Mouse (Mus musculus) CH12.LX (cell line): ENCODE measurements around the gene Fam214a. TPM values are rescaled to one million over a fixed set of nuclear protein-coding genes. Genes with fewer than 3 reads are reported as not detected.

Experiments
- DNase-seq: peaks from one replicate; pipeline ENCODE4 v3.0.0-alpha.2; 2013; ENCODE audit errors: extremely low read depth
- H3K27ac ChIP-seq: 2 replicates; pipeline ENCODE4 v1.5.1; 2012; ENCODE audit warnings: low read depth, mild to moderate bottlenecking, control low read depth, moderate library complexity; ENCODE audit not compliant: insufficient read depth
- H3K27me3 ChIP-seq: replicated peaks from 2 replicates; pipeline ENCODE3; 2012; ENCODE audit warnings: inconsistent platforms
- H3K36me3 ChIP-seq, 2 experiments: replicated peaks in 1 of 2; 2 replicates each; pipeline versions ENCODE3 to v1.6.1; 2012; ENCODE audit warnings: inconsistent platforms in 1 of 2, low read length in 1 of 2, mild to moderate bottlenecking in 1 of 2, mixed read lengths in 1 of 2, moderate library complexity in 1 of 2; ENCODE audit not compliant: control insufficient read depth in 1 of 2, insufficient read depth in 1 of 2
- H3K4me1 ChIP-seq, 2 experiments: 2 replicates each; pipeline ENCODE4 v1.6.1; 2012; ENCODE audit warnings: inconsistent platforms in 1 of 2, moderate library complexity in 1 of 2; ENCODE audit not compliant: insufficient read depth in 2 of 2, control insufficient read depth in 1 of 2
- H3K4me2 ChIP-seq: 2 replicates; pipeline ENCODE4 v1.6.1; 2012; ENCODE audit warnings: low read depth, mild to moderate bottlenecking, control low read depth; ENCODE audit not compliant: poor library complexity, insufficient read depth, severe bottlenecking
- H3K4me3 ChIP-seq, 3 experiments: fragments of 150-350 bp in 1 of 3; sonication (generic) in 1 of 3; replicated peaks in 1 of 3; 2 replicates each; pipeline versions ENCODE3 to v1.5.1; 2011 to 2012; ENCODE audit warnings: low read depth in 2 of 3, low read length in 2 of 3, mild to moderate bottlenecking in 2 of 3, moderate library complexity in 2 of 3, control low read depth in 1 of 3, improper control_type of control experiment in 1 of 3, inconsistent platforms in 1 of 3, mixed read lengths in 1 of 3; ENCODE audit not compliant: poor library complexity in 1 of 3
- H3K79me2 ChIP-seq: replicated peaks from 2 replicates; pipeline ENCODE4 v1.6.1; 2012; ENCODE audit warnings: mild to moderate bottlenecking, moderate library complexity; ENCODE audit not compliant: control insufficient read depth, poor library complexity, insufficient read depth, severe bottlenecking; ENCODE audit errors: extremely low read depth
- H3K9ac ChIP-seq: 2 replicates; pipeline ENCODE4 v1.6.1; 2012; ENCODE audit warnings: low read depth, mild to moderate bottlenecking, control low read depth, moderate library complexity; ENCODE audit not compliant: insufficient read depth
- H3K9me3 ChIP-seq: replicated peaks from 2 replicates; pipeline ENCODE3; 2012; ENCODE audit warnings: low read length, inconsistent platforms, mixed read lengths
- CHD2 ChIP-seq: IDR thresholded peaks from 2 replicates; pipeline ENCODE4 v1.6.1; 2011; ENCODE audit warnings: low read length, improper control_type of control experiment
- E2F4 ChIP-seq: IDR thresholded peaks from 2 replicates; pipeline ENCODE4 v1.6.1; 2011; ENCODE audit warnings: low read depth, low read length, improper control_type of control experiment; ENCODE audit not compliant: insufficient replicate concordance
- HCFC1 ChIP-seq: IDR thresholded peaks from 2 replicates; pipeline ENCODE4 v1.6.1; 2012; ENCODE audit warnings: low read depth, mild to moderate bottlenecking, inconsistent platforms, low read length, improper control_type of control experiment
- IRF4 ChIP-seq: IDR thresholded peaks from 2 replicates; pipeline ENCODE4 v1.6.1; 2014; ENCODE audit warnings: low read depth, mild to moderate bottlenecking, inconsistent platforms, low read length, improper control_type of control experiment
- MAX ChIP-seq: IDR thresholded peaks from 2 replicates; pipeline ENCODE4 v1.6.1; 2011; ENCODE audit warnings: low read length, improper control_type of control experiment
- PAX5 ChIP-seq: IDR thresholded peaks from 2 replicates; pipeline ENCODE4 v1.6.1; 2012; ENCODE audit warnings: low read length, inconsistent platforms, mixed read lengths
- POLR2A ChIP-seq: IDR thresholded peaks from 2 replicates; pipeline ENCODE4 v1.6.1; 2011; ENCODE audit warnings: low read depth, mild to moderate bottlenecking, improper control_type of control experiment, low read length
- SMC3 ChIP-seq: IDR thresholded peaks from 2 replicates; pipeline ENCODE4 v1.6.1; 2011; ENCODE audit warnings: low read depth, low read length, improper control_type of control experiment
- TBP ChIP-seq: conservative IDR thresholded peaks from 2 replicates; pipeline ENCODE4 v1.6.1; 2011; ENCODE audit warnings: low read depth, low read length, improper control_type of control experiment
- TCF12 ChIP-seq: IDR thresholded peaks from 2 replicates; pipeline ENCODE4 v1.6.1; 2014; ENCODE audit warnings: low read depth, mild to moderate bottlenecking, inconsistent platforms, low read length, improper control_type of control experiment
- UBTF ChIP-seq: IDR thresholded peaks from 2 replicates; pipeline ENCODE4 v1.6.1; 2012; ENCODE audit warnings: low read depth, mild to moderate bottlenecking, inconsistent platforms, low read length, improper control_type of control experiment, moderate library complexity
- USF1 ChIP-seq: IDR thresholded peaks from 2 replicates; pipeline ENCODE4 v1.6.1; 2014; ENCODE audit warnings: low read depth, mild to moderate bottlenecking, inconsistent platforms, low read length, improper control_type of control experiment
- ZMIZ1 ChIP-seq: IDR thresholded peaks from 2 replicates; pipeline ENCODE4 v1.6.1; 2012; ENCODE audit warnings: low read depth, mild to moderate bottlenecking, inconsistent platforms, low read length, improper control_type of control experiment
- dilution Hi-C: fragments of 300-500 bp; cut with MboI; formaldehyde crosslinking; loops from 2 replicates; pipeline ENCODE4 v1.14.3; 2020; ENCODE audit warnings: low sequenced_read_pairs; ENCODE audit not compliant: extremely low pct_unique_long_range_greater_than_20kb, extremely low pct_ligation_motif_present
- in situ Hi-C: fragments of 300-500 bp; cut with MboI; formaldehyde crosslinking; loops from 3 replicates; pipeline ENCODE4 v1.14.3; 2019; ENCODE audit warnings: low sequenced_read_pairs, low pct_ligation_motif_present, low pct_unique_long_range_greater_than_20kb, mixed read lengths
- polyA plus RNA-seq: library from polyadenylated mRNA; unstranded; fragments of >175 nt; gene quantifications from 2 replicates; pipeline ENCODE4 v1.2.1, GENCODE M21; 2012; ENCODE audit warnings: low read depth; ENCODE audit not compliant: insufficient read length
- total RNA-seq, 2 experiments: library from RNA; depleted of rRNA; stranded (reverse); fragments of 300-350 nt in 1 of 2; fragments of >200 nt in 1 of 2; gene quantifications; 2 replicates each; pipeline ENCODE4 v1.2.3; 2012 to 2014

The Fam214a gene
- total and polyA plus RNA-seq, 3 experiments, result 6.2 to 8.6 (median 7.0) TPM

DNA sequence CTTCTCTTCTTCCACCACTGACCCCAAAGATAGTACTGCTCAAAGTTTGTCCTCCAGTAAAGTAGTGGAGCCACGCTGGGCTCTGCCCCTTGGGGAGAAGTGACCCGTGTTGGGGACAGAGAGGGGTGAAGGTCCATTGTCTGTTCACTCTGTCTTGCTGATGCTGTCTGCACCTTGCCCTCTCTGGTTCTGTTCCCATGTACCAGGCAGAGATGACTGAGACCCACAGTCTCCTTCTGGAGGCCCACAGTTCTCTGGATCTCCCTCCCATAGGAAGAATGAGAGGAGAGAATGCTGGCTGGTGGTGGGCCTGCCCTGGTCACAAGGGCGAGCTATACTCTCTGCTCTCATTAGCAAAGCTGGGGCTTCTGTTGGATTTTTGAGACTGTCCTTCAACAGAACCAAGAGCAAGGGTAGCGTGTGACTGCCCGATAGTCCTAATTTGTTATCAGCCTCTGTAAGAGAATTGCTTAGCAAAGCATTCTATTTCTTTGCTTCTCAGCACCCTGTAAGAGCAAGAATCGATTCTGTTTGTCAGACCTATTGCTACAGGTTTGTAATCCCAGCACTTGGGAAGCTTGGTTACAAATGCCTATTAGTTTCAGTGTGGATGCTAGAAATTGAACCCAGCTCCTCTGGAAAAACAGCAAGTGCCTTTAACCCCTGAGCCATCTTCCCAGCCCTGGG, 29.2 kb upstream of the Fam214a start:
- Histone ChIP-seq H3K9me3 (no peaks in the 10 kb centered on the region), H3K79me2 (no peaks in the 10 kb centered on the region), H3K27me3 (no peaks in the 10 kb centered on the region), H3K9ac (no peak overlapping the region), H3K4me3 (no peak overlapping the region), H3K36me3 (no peaks in the 10 kb centered on the region), H3K27ac (no peak overlapping the region), H3K4me1 (peaks cover 4 to 11% of the 10 kb centered on the region in 2 experiments), H3K4me2 (no peak overlapping the region)
- TF ChIP-seq SMC3 (no peak), PAX5 (no peak), HCFC1 (no peak), TBP (no peak), POLR2A (no peak)
- no peak for DNase-seq
- dilution Hi-C loops (no loop called here), in situ Hi-C loops (no loop called here)

DNA sequence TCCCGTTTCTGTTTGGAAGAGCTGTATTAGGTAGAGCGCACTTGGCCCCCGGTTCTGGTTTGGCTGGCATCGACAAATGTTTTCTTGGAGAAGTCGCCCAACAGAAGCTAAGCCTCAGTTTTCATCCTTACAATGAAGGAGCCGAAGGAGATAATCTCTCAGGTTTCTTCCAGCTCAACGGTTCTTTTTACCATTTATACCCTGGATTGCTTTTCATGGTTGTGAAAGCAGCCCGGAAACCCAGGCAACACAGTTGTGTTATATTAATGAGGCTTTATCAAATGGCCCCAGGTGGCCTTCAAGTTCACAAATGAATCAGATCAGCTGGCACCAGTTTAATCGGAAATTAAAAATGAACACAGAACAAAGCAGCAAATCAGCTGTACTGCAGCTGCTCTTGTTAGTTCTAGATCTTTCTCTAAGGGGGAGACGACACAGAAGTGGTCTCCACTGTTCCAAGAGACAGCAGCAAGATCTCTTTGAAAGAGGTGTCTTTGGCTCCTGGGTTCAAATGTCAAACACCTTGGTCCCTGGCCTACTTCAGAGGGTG, 27.4 kb upstream of the Fam214a start:
- no peak overlapping the region for H3K9ac ChIP-seq
- TF ChIP-seq E2F4, result no peak
- TF ChIP-seq POLR2A, result no peak
- no peak for TF ChIP-seq TBP
- TF ChIP-seq USF1, result no peak
- no peak for TF ChIP-seq UBTF
- TF ChIP-seq MAX, result no peak
- no peak for TF ChIP-seq CHD2
- no peak for TF ChIP-seq IRF4
- TF ChIP-seq ZMIZ1, result no peak
- TF ChIP-seq TCF12, result no peak
- no peaks in the 10 kb centered on the region for H3K27me3 ChIP-seq
- H3K4me2 ChIP-seq, result no peak overlapping the region
- no peak for DNase-seq
- no peak overlapping the region for H3K27ac ChIP-seq
- H3K4me3 ChIP-seq, result no peak overlapping the region
- H3K4me1 ChIP-seq, result peaks cover 4 to 10% of the 10 kb centered on the region in 2 experiments
- no peaks in the 10 kb centered on the region for H3K9me3 ChIP-seq
- no peaks in the 10 kb centered on the region for H3K79me2 ChIP-seq
- H3K36me3 ChIP-seq, result no peaks in the 10 kb centered on the region
- dilution Hi-C loops (no loop called here), in situ Hi-C loops (no loop called here)

DNA sequence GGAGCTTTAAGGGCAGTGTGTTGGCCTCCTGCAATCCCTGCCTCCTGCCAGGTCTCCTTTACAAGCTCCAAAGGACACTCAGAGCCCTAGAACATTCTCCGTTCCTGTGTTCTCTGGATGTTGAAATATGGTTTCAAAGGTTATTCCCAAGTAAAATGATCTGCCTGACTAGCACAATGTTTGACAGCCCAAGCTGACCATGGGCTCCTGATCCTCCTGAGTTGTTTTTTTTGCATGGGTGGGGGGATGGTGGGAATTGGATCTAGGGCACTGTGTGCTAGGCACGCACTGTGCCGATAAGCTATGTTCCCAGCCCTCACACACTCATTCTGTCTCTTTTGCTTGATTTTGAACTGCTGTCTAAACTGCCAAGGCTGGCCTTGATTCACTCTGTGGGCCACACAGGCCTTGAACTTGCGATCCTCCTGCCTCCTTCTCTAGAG, 22.7 kb upstream of the Fam214a start:
- no peak for TF ChIP-seq TCF12
- no peak for TF ChIP-seq MAX
- no peak for TF ChIP-seq PAX5
- TF ChIP-seq SMC3, result no peak
- Histone ChIP-seq H3K4me1 (peaks cover 11 to 24% of the 10 kb centered on the region in 2 experiments), H3K4me2 (no peak overlapping the region), H3K9ac (no peak overlapping the region), H3K9me3 (no peaks in the 10 kb centered on the region), H3K79me2 (no peaks in the 10 kb centered on the region), H3K36me3 (no peaks in the 10 kb centered on the region), H3K4me3 (no peak overlapping the region), H3K27me3 (no peaks in the 10 kb centered on the region), H3K27ac (no peak overlapping the region)
- in situ Hi-C loops (no loop called here), dilution Hi-C loops (no loop called here)
- no peak for DNase-seq
